Mouse (Mus musculus) hematopoietic stem cell, adult 5-6 weeks (primary cell): ENCODE measurements around the gene 1520401A03Rik. TPM values are rescaled to one million over a fixed set of nuclear protein-coding genes. Genes with fewer than 3 reads are reported as not detected.

Experiments
- ATAC-seq, 2 experiments: fragments of 125-278 bp in 1 of 2; replicated peaks in 1 of 2; 2 replicates each; pipeline ENCODE4 v1.8.0; 2016 to 2017; ENCODE audit warnings: inconsistent platforms in 2 of 2, mild to moderate bottlenecking in 2 of 2, moderate number of reproducible peaks in 2 of 2, low read depth in 1 of 2, moderate TSS enrichment in 1 of 2; ENCODE audit not compliant: low FRiP score in 2 of 2, poor library complexity in 2 of 2, severe bottlenecking in 2 of 2, insufficient read depth in 1 of 2, low TSS enrichment in 1 of 2
- total RNA-seq: library from RNA; stranded (forward); fragments of 172-1452, 232-1000 nt; gene quantifications from 2 replicates; pipeline ENCODE4 v1.2.3, GENCODE M21; 2017

Gene 1520401A03Rik
- total RNA-seq, 1 experiment from 2014 or later: not detected

DNA sequence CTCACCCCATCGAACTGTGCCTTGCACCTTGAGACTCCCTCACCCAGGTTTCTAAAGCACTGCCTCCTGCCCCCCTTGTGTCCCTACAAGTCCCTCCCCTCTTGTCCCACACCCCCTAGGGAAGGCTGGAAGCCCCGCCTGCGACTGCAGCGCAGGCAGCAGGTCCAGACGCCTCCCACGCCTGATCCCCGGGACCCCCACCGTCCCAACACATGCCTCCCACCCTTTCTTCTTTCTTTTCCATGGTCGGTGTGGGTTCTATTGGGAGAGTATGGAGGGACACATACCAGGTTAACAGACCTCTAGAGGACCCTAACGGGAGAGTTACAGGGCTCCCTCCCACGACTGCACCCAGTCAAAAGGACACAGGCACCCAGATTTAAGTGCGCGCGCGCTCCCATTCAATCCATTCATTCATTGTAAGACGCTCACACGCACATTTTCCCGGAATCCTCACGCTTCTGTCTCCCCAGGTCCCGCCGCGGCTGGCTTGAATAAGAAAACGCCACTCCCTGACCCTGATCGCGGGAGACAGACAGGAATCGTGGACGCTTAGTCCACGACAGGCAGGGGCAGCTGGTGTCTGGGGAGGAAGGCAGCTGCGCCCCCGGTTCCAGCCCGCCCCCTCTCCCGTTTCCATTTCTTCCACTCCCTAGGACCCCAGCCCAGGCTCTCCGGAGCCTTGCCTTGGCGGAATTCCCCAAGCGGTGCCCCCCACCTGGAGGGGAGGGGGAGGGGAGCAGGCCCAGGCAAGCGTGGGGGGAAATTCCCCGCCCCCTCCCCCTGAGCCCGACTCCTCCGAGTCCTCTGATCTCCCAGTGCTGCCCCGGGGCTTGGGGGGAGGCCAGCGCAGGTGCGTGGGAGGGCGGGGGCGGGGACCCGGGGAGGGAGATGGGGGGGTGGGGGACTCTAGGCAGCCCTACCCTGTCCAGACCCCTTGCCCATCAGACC is 23.0 kb upstream of the 1520401A03Rik start, which contains the start of gene Kremen2:
TSS of gene Kremen2 (minus strand) at position 533 of the 951 bp plus-strand sequence.
- ATAC-seq: no peak

DNA sequence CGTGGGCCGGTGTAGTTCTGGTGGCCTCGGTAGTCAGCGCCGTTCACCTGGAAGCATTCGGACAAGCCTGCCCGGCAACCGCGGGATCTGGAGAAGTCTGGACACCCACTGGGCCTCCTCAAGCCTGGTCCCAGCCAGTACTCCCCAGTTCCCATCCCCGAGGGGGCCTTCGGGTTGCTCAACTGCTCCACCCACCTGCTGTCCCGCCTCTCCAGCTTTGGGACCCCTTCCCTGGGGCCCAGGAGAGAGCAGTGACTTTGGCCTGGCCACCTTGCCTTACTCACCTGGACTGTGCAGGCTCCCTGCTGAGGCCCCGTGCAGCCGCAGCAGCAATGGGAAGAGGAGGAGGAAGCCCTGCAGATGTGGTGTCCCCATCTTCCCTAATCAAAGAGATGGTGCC is 22.1 kb upstream of the 1520401A03Rik start:
- ATAC-seq: no peak

DNA sequence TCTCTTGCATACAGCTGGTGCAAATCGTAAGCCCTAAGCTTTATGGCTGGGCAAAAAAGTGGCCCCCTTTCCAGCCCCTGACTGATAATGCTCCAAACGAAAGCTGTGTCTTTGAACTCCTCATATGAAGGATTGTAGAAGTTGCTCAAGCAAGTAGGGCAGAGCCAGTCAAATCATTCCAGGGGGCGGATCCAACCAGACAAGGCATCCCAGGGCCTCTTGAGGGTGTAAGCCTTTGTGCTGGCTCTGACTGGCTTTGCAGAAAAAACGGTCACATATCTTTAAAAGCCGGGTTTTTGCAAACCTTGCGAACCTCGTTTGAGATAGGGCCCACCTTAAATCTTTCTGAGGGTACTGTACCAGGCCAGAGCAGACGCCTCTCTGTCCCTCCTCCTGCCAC is 21.5 kb upstream of the 1520401A03Rik start:
- no peak for ATAC-seq

DNA sequence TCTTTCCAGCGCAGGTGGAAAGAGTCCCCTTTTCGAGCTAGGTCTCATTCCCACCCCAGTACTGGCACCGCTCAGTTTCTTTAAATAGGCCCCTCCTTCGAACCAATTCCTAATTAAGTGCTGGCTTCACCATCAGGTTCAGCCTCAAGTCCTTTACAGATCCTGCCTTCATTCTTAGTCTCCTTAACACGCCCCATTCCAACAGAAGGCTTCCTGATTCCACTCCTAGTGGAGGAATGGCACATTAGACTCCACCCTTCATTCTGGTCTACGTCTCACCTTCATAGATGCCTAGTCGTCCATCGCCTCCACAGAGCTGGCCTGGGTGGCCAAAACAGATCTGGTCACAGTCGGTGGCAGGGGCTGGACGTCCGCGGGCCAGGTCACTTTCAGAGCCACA is 20.4 kb upstream of the 1520401A03Rik start:
- ATAC-seq: no peak

DNA sequence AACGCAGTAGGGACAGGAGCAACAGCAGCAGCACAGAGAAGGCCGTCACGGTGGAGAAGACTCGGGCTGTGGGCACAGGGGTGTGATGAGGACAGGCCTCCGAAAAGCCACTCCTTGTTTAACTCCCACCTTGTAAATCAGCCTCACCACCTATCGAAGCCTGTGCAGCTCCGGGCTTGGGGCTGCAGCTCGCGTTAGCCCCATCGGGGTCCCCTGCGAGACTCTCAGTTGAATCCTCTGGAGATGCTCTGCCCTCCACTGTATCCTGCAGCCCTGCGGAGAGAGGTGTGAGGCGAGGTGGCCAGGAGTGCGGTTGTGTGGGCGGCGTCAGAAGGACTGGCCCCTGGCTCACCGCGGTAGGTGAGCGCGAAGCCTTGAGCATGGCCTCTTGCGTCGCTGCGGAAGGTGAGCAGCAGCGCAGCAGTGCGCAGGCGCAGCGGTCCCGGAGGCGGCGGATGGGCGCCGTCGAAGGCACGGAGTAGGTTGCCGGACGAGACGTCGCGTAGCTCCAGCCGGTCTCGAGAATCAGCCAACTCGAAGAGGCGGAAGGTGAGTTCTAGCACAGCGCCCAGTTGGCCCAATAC is 19.7 kb upstream of the 1520401A03Rik start:
- ATAC-seq: no peak

DNA sequence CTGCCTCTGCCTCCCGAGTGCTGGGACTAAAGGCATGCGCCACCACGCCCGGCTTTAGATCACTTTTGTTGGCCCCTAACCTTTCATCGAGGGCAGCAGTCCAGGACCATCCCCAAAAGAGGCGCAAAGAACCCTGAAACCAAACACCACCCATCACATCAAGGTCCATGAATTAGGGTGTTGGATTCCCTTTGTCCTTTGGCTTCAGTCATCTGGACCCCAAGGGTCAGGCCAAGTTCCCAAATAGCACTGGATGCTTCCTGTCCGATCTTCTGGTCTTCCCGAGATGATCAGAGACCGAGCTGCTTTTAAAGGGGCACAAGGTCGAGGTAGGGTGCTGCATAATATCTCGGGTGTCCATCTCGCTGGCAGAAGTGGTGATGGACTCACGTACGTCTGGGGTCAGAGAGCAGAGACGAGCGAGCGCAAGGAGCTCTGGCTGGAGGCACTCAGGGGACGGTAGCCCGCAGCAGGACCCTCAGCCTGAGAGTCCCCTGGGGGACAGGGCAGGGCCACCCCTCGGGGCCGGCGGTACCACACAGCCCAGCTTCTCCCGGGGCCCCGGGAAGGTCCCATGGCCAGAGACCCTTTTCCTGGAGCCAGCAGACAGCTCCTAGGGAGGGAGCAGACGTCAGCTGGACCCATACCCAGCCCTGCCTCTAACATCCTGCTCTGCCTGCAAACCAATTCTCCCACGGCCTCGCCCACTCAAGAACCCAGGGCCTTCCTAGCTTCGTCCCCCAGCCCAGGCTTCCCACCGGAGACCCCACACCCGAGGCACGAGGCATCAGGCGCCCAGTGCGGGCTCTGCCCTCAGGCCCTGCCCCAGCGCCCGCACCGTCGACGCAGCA is 19.0 kb upstream of the 1520401A03Rik start:
- no peak for ATAC-seq

DNA sequence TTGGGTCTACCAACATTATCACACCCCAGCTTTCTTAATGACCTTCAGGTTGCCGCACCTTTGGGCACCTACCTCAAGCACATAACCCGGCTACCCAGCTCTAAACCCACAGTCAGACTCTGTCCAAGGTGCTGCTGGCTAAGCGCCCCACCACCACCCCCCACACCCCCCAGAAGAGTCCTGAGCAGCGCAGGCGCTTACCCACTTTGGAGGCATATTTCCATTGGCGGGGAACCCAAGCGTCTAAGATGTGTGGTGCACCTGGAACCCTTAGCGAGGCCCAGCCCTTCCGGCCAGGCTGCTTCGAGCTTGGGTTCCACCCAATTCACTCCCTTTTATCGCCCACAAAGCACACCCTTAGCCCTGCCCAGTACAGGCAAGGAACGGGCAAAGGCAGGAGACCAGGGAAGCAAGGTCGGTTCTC is 18.0 kb upstream of the 1520401A03Rik start, which contains the start of gene Paqr4:
TSS of gene Paqr4 (minus strand) at position 270 of the 424 bp plus-strand sequence.
- peak; percentile 12 to 13; a peak in 2 of 4 replicates for ATAC-seq

DNA sequence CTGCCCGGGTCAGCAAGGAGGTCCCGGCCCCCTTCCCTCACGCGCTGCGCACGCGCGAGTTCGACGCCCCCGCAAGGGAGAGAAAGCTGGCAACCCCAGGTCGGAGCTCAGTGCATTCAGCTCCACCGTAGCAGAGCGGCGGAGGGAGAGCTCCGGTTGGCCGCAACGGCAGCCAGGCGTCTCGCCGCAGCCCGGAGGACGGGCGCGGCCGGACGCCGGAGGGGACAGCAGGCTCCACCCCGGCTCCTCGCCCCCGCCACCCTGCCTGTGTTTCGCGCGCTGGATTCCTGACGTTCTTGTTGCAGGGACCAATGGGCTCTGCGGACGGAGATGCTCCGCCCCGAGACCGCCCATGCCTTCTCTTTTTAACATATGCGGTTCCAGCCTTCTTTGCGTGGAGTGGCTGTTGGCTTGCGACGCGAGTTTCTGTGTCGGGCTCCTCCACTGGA is 17.6 kb upstream of the 1520401A03Rik start:
- ATAC-seq: peak; percentile 68 to 75

DNA sequence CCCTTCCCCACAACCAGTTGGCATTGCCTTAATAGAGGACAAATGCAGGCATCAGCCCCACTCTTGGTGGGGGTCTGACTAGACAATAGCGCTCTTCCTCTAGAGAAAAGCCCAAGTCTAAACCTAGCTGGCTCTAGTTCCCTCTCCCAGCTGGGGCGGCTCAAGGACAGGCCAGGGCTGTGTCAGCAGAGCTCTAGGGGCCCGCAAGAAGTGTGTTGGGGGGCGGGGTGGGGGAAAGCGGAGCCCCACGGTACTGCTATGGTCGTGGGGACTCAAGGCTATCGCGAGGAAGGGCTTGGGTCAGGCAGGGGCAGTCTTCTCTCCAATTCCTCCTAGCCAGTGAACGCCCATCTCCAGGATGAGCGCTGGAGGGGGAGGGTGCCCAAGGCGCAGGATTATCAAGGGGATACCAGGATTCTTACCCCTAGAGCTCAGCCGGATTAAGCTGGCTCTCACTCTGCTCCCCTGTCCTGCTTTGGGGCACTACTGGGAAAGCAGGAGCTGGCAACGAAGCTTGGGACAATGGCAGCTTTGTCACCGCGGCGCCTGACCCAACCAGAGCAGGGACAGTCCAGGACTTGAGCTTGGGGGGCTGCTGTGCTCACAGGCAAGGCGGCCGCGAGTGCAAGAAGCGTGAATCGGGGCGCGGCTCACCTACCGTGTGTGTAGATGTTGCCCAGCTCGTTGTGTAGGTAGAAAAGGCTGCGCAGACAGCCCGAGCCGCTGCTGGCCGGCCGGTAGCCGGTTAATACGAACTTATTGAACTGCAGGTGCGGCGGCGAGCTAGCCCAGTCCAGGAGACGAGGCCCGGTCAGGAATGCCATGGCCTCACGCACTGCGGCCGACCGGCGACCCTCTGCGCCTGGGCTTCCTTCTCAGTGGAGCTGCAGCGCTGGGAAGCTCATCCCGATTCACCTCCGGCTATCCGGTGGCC is 16.9 kb upstream of the 1520401A03Rik start:
- ATAC-seq: 0 out of 4 replicates have a peak, but pooled peaks of 1 of the 2 experiments have one; percentile 18

DNA sequence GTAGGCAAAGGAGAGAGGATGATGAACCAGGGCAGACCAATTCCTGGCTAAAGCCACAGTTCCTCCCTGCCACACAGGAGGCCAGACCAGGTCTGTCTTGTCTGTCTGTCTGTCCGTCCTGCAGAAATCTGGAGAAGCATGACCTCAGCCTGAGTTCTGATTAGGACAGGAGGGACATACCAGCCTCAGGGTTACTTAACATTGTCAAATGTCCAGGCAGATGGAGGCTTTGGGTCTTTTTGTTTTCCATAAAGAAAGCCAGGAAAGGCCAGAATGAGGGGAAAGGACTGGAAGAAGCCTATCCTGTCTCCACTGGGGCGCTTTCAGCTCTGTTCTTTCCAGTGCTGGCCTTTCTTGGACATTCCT is 16.2 kb upstream of the 1520401A03Rik start:
- ATAC-seq: no peak

DNA sequence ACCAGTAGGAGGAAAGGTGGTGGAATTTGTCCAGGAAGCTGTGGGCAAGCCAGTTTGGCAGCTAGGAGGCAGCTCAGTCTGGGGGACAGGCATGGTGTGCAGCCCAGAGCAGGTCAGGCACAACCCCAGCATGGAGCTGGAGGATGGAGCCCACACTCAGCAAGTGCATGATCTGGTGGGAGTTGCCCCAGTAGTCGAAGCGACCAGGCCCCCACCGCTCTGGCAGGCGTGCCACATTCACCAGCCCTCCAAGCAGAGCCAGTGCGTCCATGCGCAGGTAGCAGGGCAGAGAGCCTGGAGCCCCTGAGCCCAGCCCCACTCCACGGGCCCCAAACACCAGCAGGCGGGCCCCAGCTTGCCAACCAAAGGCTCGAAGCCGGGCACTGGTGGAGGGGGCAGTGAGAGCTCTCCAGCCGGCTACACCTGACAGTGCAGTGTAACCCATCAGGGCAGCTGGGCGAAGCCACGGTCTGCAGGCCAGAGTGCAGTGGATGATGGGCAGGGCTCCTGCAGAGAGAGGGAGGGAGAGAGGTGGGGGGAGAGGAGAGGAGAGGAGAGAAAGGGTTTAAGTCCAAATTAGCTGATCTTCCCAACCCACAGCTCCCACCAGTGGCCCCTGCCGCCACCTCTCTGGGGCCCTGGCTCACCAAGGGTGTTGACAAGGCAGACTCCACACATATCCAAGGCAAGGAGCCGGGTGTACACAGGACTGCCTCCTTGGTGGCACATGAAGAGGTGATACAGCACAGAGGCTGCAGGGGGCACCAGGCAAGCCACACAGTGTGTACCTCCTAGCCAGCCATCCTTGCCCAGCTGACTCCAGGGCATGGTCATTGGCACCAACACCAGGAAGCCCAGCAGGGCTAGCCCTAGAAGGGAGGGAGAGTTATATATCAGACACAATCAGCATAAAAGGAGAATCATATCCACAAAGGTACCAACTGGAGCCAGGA is 15.2 kb upstream of the 1520401A03Rik start:
- 0 out of 4 replicates have a peak, but pooled peaks of 1 of the 2 experiments have one; percentile 25 for ATAC-seq

DNA sequence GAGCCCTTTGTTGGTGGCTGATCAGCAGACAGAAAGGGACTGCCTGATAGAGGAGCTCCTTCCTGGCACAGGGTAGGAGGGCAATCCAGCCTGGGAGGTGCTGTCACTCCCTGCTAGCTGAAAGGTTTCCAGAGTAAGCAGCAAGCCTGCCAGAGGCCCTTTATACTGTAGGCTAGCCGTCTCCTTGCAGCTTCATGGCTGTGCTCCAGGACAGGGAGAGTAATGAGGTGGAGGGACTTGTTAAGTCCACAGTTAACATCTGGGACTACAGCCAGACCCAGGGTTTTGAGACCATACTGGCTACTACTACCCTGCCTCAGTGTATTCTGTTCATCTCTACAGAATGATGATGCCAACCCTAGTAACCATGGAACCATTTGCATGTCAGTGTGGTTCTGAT is 11.8 kb upstream of the 1520401A03Rik start:
- ATAC-seq: no peak

DNA sequence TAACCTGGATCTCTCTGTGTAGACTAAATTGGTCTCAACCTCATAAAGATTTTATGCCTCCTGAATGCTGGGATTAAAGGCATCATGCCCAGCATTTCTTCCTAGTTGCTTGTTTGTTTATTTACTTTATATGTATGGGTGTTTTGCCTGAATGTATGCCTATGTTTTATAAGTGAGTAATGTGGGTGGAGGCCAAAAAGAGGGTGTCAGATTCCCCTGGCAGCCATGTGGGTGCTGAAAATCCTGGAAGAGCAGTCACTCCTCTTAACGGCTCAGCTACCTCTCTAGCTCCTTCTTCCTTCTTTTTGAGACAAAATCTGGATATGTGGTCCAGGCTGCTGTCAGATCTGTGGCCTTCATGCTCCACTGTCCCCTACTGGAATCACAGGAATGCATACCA is 7.9 kb upstream of the 1520401A03Rik start:
- no peak for ATAC-seq

DNA sequence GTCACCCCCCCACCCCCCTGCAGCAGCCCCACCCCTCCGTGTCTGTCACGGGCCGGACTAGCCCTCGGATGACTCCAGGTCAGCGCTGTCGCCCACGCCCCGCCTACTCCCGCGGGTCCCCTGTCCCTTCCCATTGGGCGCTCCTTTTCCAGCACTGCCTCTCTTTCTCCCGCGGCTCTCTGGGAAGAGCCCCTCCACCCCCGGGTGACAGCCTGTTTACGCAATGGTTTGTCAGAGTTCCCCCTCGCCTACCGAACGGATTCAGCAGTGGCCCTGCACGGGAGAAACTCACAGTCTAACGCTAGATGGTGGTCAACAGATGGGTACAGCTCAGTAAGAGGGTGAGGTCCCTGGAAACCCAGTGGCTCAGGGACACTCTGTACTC is 4.2 kb upstream of the 1520401A03Rik start:
- peak; percentile 63 to 75 for ATAC-seq

DNA sequence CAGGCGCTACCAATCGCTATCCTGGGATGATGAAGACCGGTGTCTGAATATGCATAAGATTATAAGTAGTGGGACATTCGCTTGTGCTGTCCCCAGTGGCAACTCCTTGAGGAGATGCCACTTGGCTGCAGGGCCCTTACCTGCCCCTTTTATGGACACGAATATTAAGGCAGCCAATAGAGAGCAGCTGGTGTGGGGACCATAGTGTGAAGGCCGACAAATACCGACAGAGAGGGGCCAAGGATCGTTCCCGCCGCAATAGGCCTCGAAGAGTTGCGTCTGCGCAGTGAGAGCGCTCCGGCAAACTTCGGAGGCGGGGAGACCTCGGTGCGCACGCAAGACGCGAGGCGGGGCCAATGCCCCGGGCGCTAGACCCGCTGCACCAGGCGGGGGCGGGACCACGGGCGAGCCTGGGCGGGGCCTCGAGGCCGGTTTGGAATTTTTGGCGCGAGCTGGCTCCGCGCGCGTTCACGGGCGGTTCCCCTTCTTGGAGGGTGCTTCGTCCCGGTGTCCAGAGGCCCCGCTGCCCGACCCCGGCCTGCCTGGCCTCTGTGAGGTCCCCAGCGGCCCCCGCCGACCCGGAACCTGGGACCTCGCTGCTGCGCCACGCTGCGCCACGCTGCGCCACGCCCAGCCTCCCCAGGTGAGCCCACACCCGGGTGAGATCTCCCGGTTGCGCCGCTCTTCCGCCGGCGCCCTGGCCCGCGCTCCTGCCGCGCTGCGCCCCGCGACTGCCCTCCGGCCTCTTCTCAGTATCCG is 3.6 kb upstream of the 1520401A03Rik start, which contains the start of gene Pkmyt1:
TSS of gene Pkmyt1 (plus strand) at position 338 of the 759 bp plus-strand sequence.
- ATAC-seq: peak; percentile 87 to 88
